Mouse (Mus musculus): ENCODE results near the gene Vhl.

DNA sequence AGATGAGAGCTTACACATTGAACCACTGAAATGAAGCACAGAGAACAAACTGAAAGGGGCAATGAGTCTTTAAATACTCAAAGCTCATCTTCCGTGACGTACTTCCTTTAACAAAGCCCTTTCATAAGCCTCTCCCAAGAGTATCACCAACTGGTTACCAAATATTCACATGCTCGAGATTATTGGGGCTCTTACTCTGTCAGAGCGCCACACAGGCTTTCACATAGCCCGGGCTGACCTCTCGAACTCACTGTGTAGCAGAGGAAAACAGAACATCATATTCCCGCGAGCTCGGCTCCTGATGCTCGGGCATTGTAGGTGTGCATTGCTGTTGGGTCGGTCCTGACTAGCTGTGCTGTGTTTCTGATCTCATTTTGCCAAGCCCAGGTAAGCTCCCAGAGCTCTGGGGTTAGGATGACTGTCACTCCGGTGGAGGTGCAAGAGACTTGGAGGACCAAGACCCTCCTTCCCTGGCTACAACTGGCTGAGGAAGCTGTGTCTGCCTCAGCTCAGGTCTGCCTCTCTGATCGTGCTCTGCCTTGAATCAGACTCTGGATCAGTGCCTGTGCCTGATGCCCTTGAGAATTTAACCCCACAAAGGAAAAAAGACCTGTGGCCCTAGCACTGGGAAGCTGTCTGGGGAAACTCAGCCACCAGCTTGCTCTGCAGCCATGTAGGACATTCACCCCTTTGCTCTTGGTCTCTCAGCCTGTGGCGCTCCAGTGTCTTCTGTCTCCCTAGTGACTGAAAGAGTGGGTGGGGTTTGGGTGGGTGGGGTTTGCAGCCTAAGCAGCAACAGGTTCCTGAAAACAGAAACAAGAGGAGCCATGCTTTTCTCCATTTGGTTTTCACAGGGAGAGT, 37.0 kb downstream of the Vhl start:
- no peak for TF ChIP-seq CTCF (IDR thresholded peaks at IDR 0.05; ENCODE audit: insufficient read depth, low read depth, low read length)
- TF ChIP-seq POLR2A (IDR thresholded peaks at IDR 0.05; ENCODE audit: insufficient read depth, low read depth, low read length): no peak

Measured in olfactory bulb, adult 2 months (tissue).